ENCODE assay signal across 21 mouse cellular contexts in the genomic region with DNA sequence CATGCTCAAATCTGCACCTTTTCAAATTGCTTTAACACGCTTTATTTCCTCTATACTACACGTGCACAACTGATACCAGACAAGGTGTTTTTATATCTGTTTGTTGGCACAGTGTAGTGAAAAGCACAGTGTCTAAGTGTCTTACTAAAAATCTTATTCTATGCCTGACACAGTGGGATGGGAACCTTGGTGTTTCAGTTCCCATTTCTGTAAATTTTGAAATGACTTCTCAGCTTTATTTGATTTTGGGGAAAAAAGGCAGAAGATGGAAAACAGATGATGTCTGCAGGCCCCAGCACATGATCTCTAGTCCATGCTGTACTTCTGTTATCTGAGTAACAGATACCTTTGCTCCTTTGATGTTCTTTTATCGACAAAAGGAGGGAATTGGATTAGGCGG.
DNase-seq lines count a peak whose midpoint lies in the region; ATAC-seq and TF ChIP-seq lines count a peak whose summit lies in the region.
"Had no signal": no experiment of that assay in that cellular context is flagged by ENCODE, and none has a peak within 500 bp of the region (broad histone marks: within the 10 kb centered on the region; RNA-seq: fewer than 3 reads in every experiment).

No protein-coding gene starts in this region.

- H3K27me3 ChIP-seq in liver, adult 2 months (ENCODE audit: control insufficient read depth, insufficient read depth, low read length): no peaks in the 10 kb centered on the region
- no peaks in the 10 kb centered on the region for H3K27me3 ChIP-seq in liver, embryonic 12.5 days (replicated peaks)
- no peaks in the 10 kb centered on the region for H3K27me3 ChIP-seq in kidney, adult 2 months (replicated peaks; ENCODE audit: control insufficient read depth, insufficient read depth, low read length)
- H3K27me3 ChIP-seq: embryonic facial prominence, embryonic 12.5 days; embryonic facial prominence, embryonic 15.5 days; hindbrain, embryonic 12.5 days; hindbrain, embryonic 15.5 days had no signal

- no peaks in the 10 kb centered on the region for H3K36me3 ChIP-seq in liver, adult 2 months (ENCODE audit: control insufficient read depth, insufficient read depth, low read length)
- no peaks in the 10 kb centered on the region for H3K36me3 ChIP-seq in liver, embryonic 12.5 days
- no peaks in the 10 kb centered on the region for H3K36me3 ChIP-seq in kidney, adult 2 months (ENCODE audit: control insufficient read depth, insufficient read depth, low read length)
- H3K36me3 ChIP-seq: embryonic facial prominence, embryonic 12.5 days; embryonic facial prominence, embryonic 15.5 days; heart, embryonic 10.5 days; hindbrain, embryonic 12.5 days; hindbrain, embryonic 15.5 days had no signal

- ATAC-seq in liver, embryonic 12.5 days: no peak
- ATAC-seq in common myeloid progenitor, adult 5-6 weeks (replicated peaks; ENCODE audit: low read depth, poor library complexity, severe bottlenecking): peak; percentile 32; the same call in 1 of the 2 replicates
- peak; percentile 80 for ATAC-seq in megakaryocyte, adult 5-6 weeks (ENCODE audit: poor library complexity, severe bottlenecking)
- ATAC-seq: activated CD4-positive, CD25-positive, alpha-beta regulatory T cell, adult 4 months; forebrain, embryonic 14.5 days; forebrain, postnatal 0 days had no signal

- H3K4me3 ChIP-seq in liver, adult 2 months (ENCODE audit: insufficient read depth, low read depth, low read length): no peak overlapping the region
- H3K4me3 ChIP-seq in liver, embryonic 12.5 days: no peak overlapping the region
- no peak overlapping the region for H3K4me3 ChIP-seq in kidney, adult 2 months (ENCODE audit: insufficient read depth, low read depth, low read length)
- H3K4me3 ChIP-seq in layer of hippocampus, adult 2 months: no peak overlapping the region
- H3K4me3 ChIP-seq: embryonic facial prominence, embryonic 12.5 days; embryonic facial prominence, embryonic 15.5 days; heart, embryonic 10.5 days; hindbrain, embryonic 12.5 days; hindbrain, embryonic 15.5 days had no signal

- TF ChIP-seq POLR2A in liver, adult 2 months (IDR thresholded peaks at IDR 0.05; ENCODE audit: extremely low read depth, insufficient read depth, low read length): no peak
- no peak for TF ChIP-seq POLR2A in kidney, adult 2 months (IDR thresholded peaks at IDR 0.05; ENCODE audit: low read depth, low read length)

- no peak for TF ChIP-seq CTCF in liver, adult 2 months (IDR thresholded peaks at IDR 0.05; ENCODE audit: low read depth, low read length)
- no peak for TF ChIP-seq CTCF in kidney, adult 2 months (conservative IDR thresholded peaks at IDR 0.05; ENCODE audit: insufficient read depth, insufficient read length, low read depth, low read length)
- TF ChIP-seq CTCF in layer of hippocampus, adult 2 months (conservative IDR thresholded peaks at IDR 0.05): no peak

- no peak overlapping the region for H3K9ac ChIP-seq in liver, adult 2 months (ENCODE audit: low read depth, low read length)
- H3K9ac ChIP-seq in liver, embryonic 12.5 days: no peak overlapping the region
- H3K9ac ChIP-seq: embryonic facial prominence, embryonic 12.5 days; embryonic facial prominence, embryonic 15.5 days; forebrain, postnatal 0 days; hindbrain, embryonic 12.5 days; hindbrain, embryonic 15.5 days had no signal

- H3K9me3 ChIP-seq in liver, embryonic 12.5 days (replicated peaks): no peaks in the 10 kb centered on the region
- H3K9me3 ChIP-seq: embryonic facial prominence, embryonic 12.5 days; embryonic facial prominence, embryonic 15.5 days; heart, embryonic 10.5 days; hindbrain, embryonic 12.5 days; hindbrain, embryonic 15.5 days had no signal

- no peaks in the 10 kb centered on the region for H3K79me2 ChIP-seq in liver, adult 2 months (ENCODE audit: control insufficient read depth, insufficient read depth, low read length)

- H3K4me2 ChIP-seq in liver, embryonic 12.5 days: no peak overlapping the region
- H3K4me2 ChIP-seq: embryonic facial prominence, embryonic 12.5 days; embryonic facial prominence, embryonic 15.5 days; hindbrain, embryonic 12.5 days; hindbrain, embryonic 15.5 days had no signal

- no peak overlapping the region for H3K27ac ChIP-seq in liver, adult 2 months (replicated peaks; ENCODE audit: insufficient read depth, low read depth, low read length)
- no peak overlapping the region for H3K27ac ChIP-seq in liver, embryonic 12.5 days
- no peak overlapping the region for H3K27ac ChIP-seq in kidney, adult 2 months (ENCODE audit: insufficient read depth, low read depth, low read length)
- no peak overlapping the region for H3K27ac ChIP-seq in layer of hippocampus, adult 2 months
- H3K27ac ChIP-seq: embryonic facial prominence, embryonic 12.5 days; embryonic facial prominence, embryonic 15.5 days; heart, embryonic 10.5 days; hindbrain, embryonic 12.5 days; hindbrain, embryonic 15.5 days had no signal

- WGBS in liver, adult 2 months: 73% methylated on average over 4 of the region's 4 CpGs
- 61% methylated on average over 4 of the region's 4 CpGs for WGBS in liver, embryonic 12.5 days (ENCODE audit: insufficient replicate concordance)
- WGBS in kidney, adult 2 months: 77% methylated on average over 4 of the region's 4 CpGs

- DNase-seq in liver, adult 2 months (ENCODE audit: extremely low read depth, low read depth, low spot score): peak; percentile 9
- no peak for DNase-seq in kidney, adult 2 months
- no peak for DNase-seq in layer of hippocampus, adult 2 months (ENCODE audit: low spot score in 2 of 2)
- DNase-seq: adrenal gland, adult 8-10 months; adrenal gland, postnatal 25 days; cerebellum, adult 18-20 months; cerebellum, adult 9-10 months; cerebellum, postnatal 14 days; forebrain, postnatal 0 days; gastrocnemius, postnatal 10 days; heart, adult 18-20 months had no signal

- H3K4me1 ChIP-seq in liver, adult 2 months (ENCODE audit: control insufficient read depth, insufficient read depth, low read length): no peaks in the 10 kb centered on the region
- no peaks in the 10 kb centered on the region for H3K4me1 ChIP-seq in liver, embryonic 12.5 days
- H3K4me1 ChIP-seq in kidney, adult 2 months (ENCODE audit: control insufficient read depth, insufficient read depth, low read length): no peaks in the 10 kb centered on the region
- H3K4me1 ChIP-seq: embryonic facial prominence, embryonic 12.5 days; embryonic facial prominence, embryonic 15.5 days; heart, embryonic 10.5 days; hindbrain, embryonic 12.5 days; hindbrain, embryonic 15.5 days had no signal
